Mouse (Mus musculus): ENCODE measurements around the gene Gfra1.

The Gfra1 gene

GRCm38 (mm10) chr19:58328014-58328413, 127.7 kb downstream of the Gfra1 start:
- DNase-seq (ENCODE audit: low spot score): no peak

GRCm38 (mm10) chr19:58316474-58316873, 139.2 kb downstream of the Gfra1 start:
- DNase-seq (ENCODE audit: low spot score): no peak

GRCm38 (mm10) chr19:58315681-58316080, 140.0 kb downstream of the Gfra1 start:
- DNase-seq (ENCODE audit: low spot score): no peak

- DNase-seq (ENCODE audit: low spot score): no peak
Observed at GRCm38 (mm10) chr19:58314631-58315030, 141.1 kb downstream of the Gfra1 start.

- DNase-seq (ENCODE audit: low spot score): no peak
Observed at GRCm38 (mm10) chr19:58313785-58314184, 141.9 kb downstream of the Gfra1 start.

GRCm38 (mm10) chr19:58312492-58312891, 143.2 kb downstream of the Gfra1 start:
- no peak for DNase-seq (ENCODE audit: low spot score)

- DNase-seq (ENCODE audit: low spot score): no peak
Observed at GRCm38 (mm10) chr19:58310334-58311315, 145.1 kb downstream of the Gfra1 start.

- DNase-seq (ENCODE audit: low spot score): no peak
Observed at GRCm38 (mm10) chr19:58309620-58310275, 146.0 kb downstream of the Gfra1 start.

GRCm38 (mm10) chr19:58301105-58301504, 154.6 kb downstream of the Gfra1 start:
- no peak for DNase-seq (ENCODE audit: low spot score)

- DNase-seq (ENCODE audit: low spot score): no peak
Observed at GRCm38 (mm10) chr19:58297926-58298325, 157.8 kb downstream of the Gfra1 start.

- DNase-seq (ENCODE audit: low spot score): no peak
Observed at GRCm38 (mm10) chr19:58296842-58297190, 158.9 kb downstream of the Gfra1 start.

- no peak for DNase-seq (ENCODE audit: low spot score)
Observed at GRCm38 (mm10) chr19:58295986-58296841, 159.5 kb downstream of the Gfra1 start.

- no peak for DNase-seq (ENCODE audit: low spot score)
Observed at GRCm38 (mm10) chr19:58288145-58288544, 167.6 kb downstream of the Gfra1 start.

- no peak for DNase-seq (ENCODE audit: low spot score)
Observed at GRCm38 (mm10) chr19:58275281-58275680, 180.4 kb downstream of the Gfra1 start.

- DNase-seq (ENCODE audit: low spot score): no peak
Observed at GRCm38 (mm10) chr19:58271815-58272214, 183.9 kb downstream of the Gfra1 start.

GRCm38 (mm10) chr19:58270778-58271177, 184.9 kb downstream of the Gfra1 start:
- no peak for DNase-seq (ENCODE audit: low spot score)

- no peak for DNase-seq (ENCODE audit: low spot score)
Observed at GRCm38 (mm10) chr19:58268476-58268875, 187.2 kb downstream of the Gfra1 start.

GRCm38 (mm10) chr19:58266600-58266999, 189.1 kb downstream of the Gfra1 start:
- DNase-seq (ENCODE audit: low spot score): no peak

GRCm38 (mm10) chr19:58260934-58261333, 194.8 kb downstream of the Gfra1 start:
- no peak for DNase-seq (ENCODE audit: low spot score)

- DNase-seq (ENCODE audit: low spot score): no peak
Observed at GRCm38 (mm10) chr19:58259250-58259649, 196.5 kb downstream of the Gfra1 start.

- DNase-seq (ENCODE audit: low spot score): no peak
Observed at GRCm38 (mm10) chr19:58256485-58256884, 199.2 kb downstream of the Gfra1 start.

GRCm38 (mm10) chr19:58255394-58255793, 200.3 kb downstream of the Gfra1 start:
- no peak for DNase-seq (ENCODE audit: low spot score)
